Mouse (Mus musculus): Measurements from ENCODE around the gene Baz2b. TPM values are rescaled to one million over a fixed set of nuclear protein-coding genes. Genes with fewer than 3 reads are reported as not detected.
A peak's percentile ranks its signal among the peaks of the same experiment; 100 is the strongest.

Gene Baz2b
- polyA plus RNA-seq, 1 experiment from 2014 or later: 56.7 TPM

DNA sequence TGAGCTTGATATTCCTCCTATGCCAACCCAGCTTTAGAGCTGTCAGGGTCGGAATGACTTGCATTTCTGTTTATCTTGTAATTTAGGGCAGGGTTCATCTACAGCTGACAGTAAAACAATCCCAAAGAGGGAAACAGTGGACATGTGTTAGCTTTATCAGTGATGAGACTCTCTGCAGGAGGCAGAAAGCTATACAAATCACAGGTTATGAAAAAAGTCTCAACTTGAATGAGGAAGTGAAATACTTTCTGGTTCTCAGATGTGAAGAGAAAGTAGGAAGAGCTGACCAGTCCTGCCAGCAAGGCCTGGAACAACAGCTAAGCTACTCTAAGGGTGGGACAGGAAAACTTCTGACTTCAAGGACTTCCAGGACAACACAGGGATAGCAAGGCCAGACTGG is 163.6 kb downstream of the Baz2b start:
- no peaks in the 10 kb centered on the region for H3K36me3 ChIP-seq (ENCODE audit: control insufficient read depth, insufficient read depth, low read length)
- ATAC-seq (ENCODE audit: low read depth): no peak
- H3K4me1 ChIP-seq (replicated peaks; ENCODE audit: control insufficient read depth, insufficient read depth, low read length): peaks cover 3% of the 10 kb centered on the region; the same call in 1 of the 2 replicates
- H3K9me3 ChIP-seq (ENCODE audit: control insufficient read depth, low read length): no peaks in the 10 kb centered on the region
- H3K4me2 ChIP-seq (ENCODE audit: low read depth, low read length): no peak overlapping the region
- no peak overlapping the region for H3K4me3 ChIP-seq (ENCODE audit: low read length)
- H3K9ac ChIP-seq (ENCODE audit: low read length): no peak overlapping the region
- H3K27me3 ChIP-seq (ENCODE audit: control insufficient read depth, insufficient read depth, low read depth, low read length): no peaks in the 10 kb centered on the region
- 0 out of 2 replicates have a peak overlapping the region, but pooled peaks have one; percentile 4 for H3K27ac ChIP-seq (ENCODE audit: low read length)
- 54% methylated on average over 1 of the region's 1 CpGs for WGBS

DNA sequence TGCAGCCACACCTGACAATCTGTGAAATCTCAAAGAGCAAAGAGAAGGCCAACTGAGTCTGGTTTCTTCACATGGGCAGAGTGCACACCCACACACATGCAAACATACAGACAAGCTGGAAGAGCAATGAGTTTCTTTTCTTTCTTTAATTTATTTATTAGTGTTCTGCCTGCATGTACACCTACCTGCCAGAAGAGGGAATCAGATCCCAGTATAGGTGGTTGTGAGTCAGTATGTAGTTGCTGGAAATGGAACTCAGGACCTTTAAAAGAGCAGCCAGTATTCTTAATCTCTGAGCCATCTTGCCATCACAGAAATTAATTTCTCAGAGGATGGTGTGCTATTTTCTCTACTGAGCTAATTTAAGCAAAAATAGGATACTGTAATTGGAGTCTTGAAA is 164.7 kb downstream of the Baz2b start:
- ATAC-seq (ENCODE audit: low read depth): no peak
- Histone ChIP-seq H3K4me2 (ENCODE audit: low read depth, low read length) (no peak overlapping the region), H3K27me3 (ENCODE audit: control insufficient read depth, insufficient read depth, low read depth, low read length) (no peaks in the 10 kb centered on the region), H3K9ac (ENCODE audit: low read length) (no peak overlapping the region), H3K4me1 (replicated peaks; ENCODE audit: control insufficient read depth, insufficient read depth, low read length) (peaks cover 3% of the 10 kb centered on the region; the same call in 1 of the 2 replicates), H3K4me3 (ENCODE audit: low read length) (no peak overlapping the region), H3K36me3 (ENCODE audit: control insufficient read depth, insufficient read depth, low read length) (no peaks in the 10 kb centered on the region), H3K27ac (ENCODE audit: low read length) (no peak overlapping the region), H3K9me3 (ENCODE audit: control insufficient read depth, low read length) (no peaks in the 10 kb centered on the region)

DNA sequence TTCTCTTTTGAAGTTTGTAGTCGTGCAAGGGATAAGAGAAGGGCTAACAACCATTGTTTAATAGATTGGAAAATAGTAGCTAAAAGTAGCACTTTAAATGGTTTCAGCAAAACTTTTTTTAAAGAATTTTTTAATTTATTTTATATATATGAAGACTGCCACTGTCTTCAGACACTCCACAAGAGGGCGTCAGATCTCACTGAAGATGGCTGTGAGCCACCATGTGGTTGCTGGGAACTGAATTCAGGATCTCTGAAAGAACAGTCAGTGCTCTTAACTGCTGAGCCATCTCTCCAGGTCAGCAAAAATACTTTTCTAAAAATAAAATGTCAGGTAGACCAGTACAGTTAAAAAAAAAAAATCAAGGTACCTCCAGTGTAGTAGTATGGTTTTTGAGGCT is 165.1 kb downstream of the Baz2b start:
- Histone ChIP-seq H3K4me1 (replicated peaks; ENCODE audit: control insufficient read depth, insufficient read depth, low read length) (peaks cover 3% of the 10 kb centered on the region; the same call in 1 of the 2 replicates), H3K4me2 (ENCODE audit: low read depth, low read length) (no peak overlapping the region), H3K9me3 (ENCODE audit: control insufficient read depth, low read length) (no peaks in the 10 kb centered on the region), H3K36me3 (ENCODE audit: control insufficient read depth, insufficient read depth, low read length) (no peaks in the 10 kb centered on the region), H3K27me3 (ENCODE audit: control insufficient read depth, insufficient read depth, low read depth, low read length) (no peaks in the 10 kb centered on the region), H3K27ac (ENCODE audit: low read length) (no peak overlapping the region), H3K9ac (ENCODE audit: low read length) (no peak overlapping the region), H3K4me3 (ENCODE audit: low read length) (no peak overlapping the region)
- 65% methylated on average over 2 of the region's 2 CpGs for WGBS
- no peak for ATAC-seq (ENCODE audit: low read depth)

DNA sequence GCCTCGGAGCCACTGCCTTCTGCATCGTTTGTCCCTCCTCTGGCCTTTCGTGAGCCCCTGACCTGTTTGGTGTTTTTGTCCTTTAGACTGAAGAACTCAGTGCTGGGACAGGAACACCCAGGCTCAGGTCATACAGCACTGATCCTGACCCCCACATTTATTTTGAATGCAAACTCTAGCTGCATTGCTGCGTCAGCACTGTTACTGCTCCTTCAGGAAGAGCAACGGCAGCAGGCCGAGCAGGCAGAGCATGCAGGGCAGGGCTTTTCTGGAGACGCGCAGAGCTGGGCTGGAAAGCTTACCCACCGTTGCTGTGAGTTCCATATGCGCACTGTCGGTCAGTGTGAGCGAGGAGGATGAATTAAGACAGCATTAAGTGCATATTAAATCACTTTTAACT is 166.9 kb downstream of the Baz2b start:
- WGBS: 74% methylated on average over 12 of the region's 12 CpGs
- Histone ChIP-seq H3K9me3 (ENCODE audit: control insufficient read depth, low read length) (no peaks in the 10 kb centered on the region), H3K9ac (ENCODE audit: low read length) (no peak overlapping the region), H3K4me3 (ENCODE audit: low read length) (no peak overlapping the region), H3K4me1 (replicated peaks; ENCODE audit: control insufficient read depth, insufficient read depth, low read length) (peaks cover 3% of the 10 kb centered on the region; the same call in 1 of the 2 replicates), H3K27ac (ENCODE audit: low read length) (no peak overlapping the region), H3K36me3 (ENCODE audit: control insufficient read depth, insufficient read depth, low read length) (no peaks in the 10 kb centered on the region), H3K27me3 (ENCODE audit: control insufficient read depth, insufficient read depth, low read depth, low read length) (no peaks in the 10 kb centered on the region), H3K4me2 (ENCODE audit: low read depth, low read length) (no peak overlapping the region)
- ATAC-seq (ENCODE audit: low read depth): no peak

DNA sequence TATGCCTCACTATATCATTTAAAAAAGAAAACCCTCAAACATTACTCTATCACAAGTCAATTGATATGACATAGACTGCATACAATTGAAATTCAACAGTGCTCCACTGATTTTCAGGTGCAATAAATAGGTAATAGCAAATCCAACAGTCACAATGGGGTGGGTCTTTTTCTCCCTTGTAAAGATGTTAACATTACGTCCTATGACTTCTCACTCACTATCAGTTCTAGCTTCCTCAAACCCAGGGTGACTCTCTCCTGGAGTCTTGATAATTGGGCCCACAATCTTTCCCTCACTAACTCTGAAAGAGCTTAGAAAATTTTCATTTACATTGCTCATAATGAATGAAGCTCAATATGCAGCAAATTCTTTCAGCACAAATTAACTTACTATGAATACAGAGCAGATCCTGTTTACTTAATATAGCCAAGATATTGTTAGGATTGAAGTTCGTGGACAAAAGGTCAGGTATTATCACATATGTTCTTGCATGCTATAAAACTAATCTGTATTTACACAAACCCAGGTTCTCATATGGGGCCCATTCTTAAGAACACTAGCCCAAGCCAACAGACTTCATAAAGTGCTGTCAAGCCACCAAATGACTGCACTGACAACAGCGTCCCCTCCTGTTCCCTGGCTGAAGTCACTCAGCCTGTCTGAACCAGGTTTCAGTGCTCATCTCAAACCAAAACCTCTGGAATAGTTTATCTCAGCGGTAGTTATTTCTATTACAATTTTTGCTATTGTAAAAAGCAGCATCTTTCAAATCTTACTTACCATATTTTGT is 168.0 kb downstream of the Baz2b start:
- no peak overlapping the region for H3K4me2 ChIP-seq (ENCODE audit: low read depth, low read length)
- no peak overlapping the region for H3K9ac ChIP-seq (ENCODE audit: low read length)
- H3K27ac ChIP-seq (ENCODE audit: low read length): no peak overlapping the region
- H3K9me3 ChIP-seq (ENCODE audit: control insufficient read depth, low read length): no peaks in the 10 kb centered on the region
- H3K4me1 ChIP-seq (replicated peaks; ENCODE audit: control insufficient read depth, insufficient read depth, low read length): peaks cover 3% of the 10 kb centered on the region; the same call in 1 of the 2 replicates
- ATAC-seq (ENCODE audit: low read depth): no peak
- H3K36me3 ChIP-seq (ENCODE audit: control insufficient read depth, insufficient read depth, low read length): no peaks in the 10 kb centered on the region
- WGBS: 77% methylated on average over 4 of the region's 4 CpGs
- H3K4me3 ChIP-seq (ENCODE audit: low read length): no peak overlapping the region
- no peaks in the 10 kb centered on the region for H3K27me3 ChIP-seq (ENCODE audit: control insufficient read depth, insufficient read depth, low read depth, low read length)

DNA sequence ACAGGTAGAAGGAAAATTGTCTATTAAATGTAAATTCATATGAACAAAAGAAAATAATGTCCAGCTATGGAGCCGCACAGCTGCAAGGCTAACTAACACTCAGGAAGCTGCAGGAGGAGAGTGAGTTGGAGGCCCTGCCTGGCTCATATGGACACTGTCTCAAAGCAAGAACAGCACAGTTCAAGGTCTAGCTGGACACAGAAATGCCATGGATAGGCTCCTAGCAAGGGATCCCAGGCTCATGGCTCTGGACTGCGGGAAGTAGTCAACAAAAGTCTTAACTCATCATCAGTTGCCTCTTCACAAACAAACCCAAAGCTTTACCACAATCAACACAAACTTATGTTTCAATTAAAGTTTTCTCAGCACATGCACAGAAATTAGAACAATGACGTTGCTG is 169.5 kb downstream of the Baz2b start:
- Histone ChIP-seq H3K27ac (ENCODE audit: low read length) (no peak overlapping the region), H3K27me3 (ENCODE audit: control insufficient read depth, insufficient read depth, low read depth, low read length) (no peaks in the 10 kb centered on the region), H3K4me2 (ENCODE audit: low read depth, low read length) (no peak overlapping the region), H3K9me3 (ENCODE audit: control insufficient read depth, low read length) (no peaks in the 10 kb centered on the region), H3K9ac (ENCODE audit: low read length) (no peak overlapping the region), H3K4me1 (replicated peaks; ENCODE audit: control insufficient read depth, insufficient read depth, low read length) (no peaks in the 10 kb centered on the region; the same call in 1 of the 2 replicates), H3K36me3 (ENCODE audit: control insufficient read depth, insufficient read depth, low read length) (no peaks in the 10 kb centered on the region), H3K4me3 (ENCODE audit: low read length) (no peak overlapping the region)
- ATAC-seq (ENCODE audit: low read depth): no peak
- 85% methylated on average over 3 of the region's 3 CpGs for WGBS

DNA sequence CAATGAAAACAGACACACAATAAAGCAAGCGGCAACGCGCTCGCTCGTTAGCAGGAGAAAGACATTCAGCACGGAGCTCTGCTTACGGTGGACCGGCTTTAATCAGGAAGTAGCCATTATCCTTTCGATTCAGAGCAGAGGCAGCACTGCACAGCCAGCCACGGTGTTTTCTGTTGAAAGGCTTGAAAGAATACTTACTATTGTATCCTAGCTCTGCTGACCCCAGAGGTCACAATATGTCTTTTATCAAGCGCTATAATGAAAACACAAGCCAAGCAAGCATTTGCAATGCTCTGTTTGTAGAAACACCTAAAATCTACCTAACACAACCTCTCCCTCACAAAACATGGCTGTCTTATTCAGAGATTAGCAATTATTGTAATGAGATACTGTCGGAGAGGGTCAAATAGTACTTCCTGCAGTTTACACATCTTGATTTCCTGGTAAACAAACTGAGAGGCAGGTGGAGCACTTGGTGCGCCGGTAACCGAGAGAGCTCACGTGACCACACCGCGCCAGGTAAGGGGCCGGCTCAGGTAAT is 172.6 kb downstream of the Baz2b start:
- no peaks in the 10 kb centered on the region for H3K9me3 ChIP-seq (ENCODE audit: control insufficient read depth, low read length)
- H3K9ac ChIP-seq (ENCODE audit: low read length): peak overlapping the region; percentile 53
- no peak; the same call in 1 of the 2 replicates for ATAC-seq (ENCODE audit: low read depth)
- H3K4me1 ChIP-seq (replicated peaks; ENCODE audit: control insufficient read depth, insufficient read depth, low read length): no peaks in the 10 kb centered on the region; the same call in 1 of the 2 replicates
- peak overlapping the region; percentile 7; the same call in 1 of the 2 replicates for H3K27ac ChIP-seq (ENCODE audit: low read length)
- H3K4me2 ChIP-seq (ENCODE audit: low read depth, low read length): peak overlapping the region; percentile 45
- 24% methylated on average over 19 of the region's 19 CpGs for WGBS
- H3K36me3 ChIP-seq (ENCODE audit: control insufficient read depth, insufficient read depth, low read length): no peaks in the 10 kb centered on the region
- H3K4me3 ChIP-seq (ENCODE audit: low read length): peak overlapping the region; percentile 42
- H3K27me3 ChIP-seq (ENCODE audit: control insufficient read depth, insufficient read depth, low read depth, low read length): no peaks in the 10 kb centered on the region

DNA sequence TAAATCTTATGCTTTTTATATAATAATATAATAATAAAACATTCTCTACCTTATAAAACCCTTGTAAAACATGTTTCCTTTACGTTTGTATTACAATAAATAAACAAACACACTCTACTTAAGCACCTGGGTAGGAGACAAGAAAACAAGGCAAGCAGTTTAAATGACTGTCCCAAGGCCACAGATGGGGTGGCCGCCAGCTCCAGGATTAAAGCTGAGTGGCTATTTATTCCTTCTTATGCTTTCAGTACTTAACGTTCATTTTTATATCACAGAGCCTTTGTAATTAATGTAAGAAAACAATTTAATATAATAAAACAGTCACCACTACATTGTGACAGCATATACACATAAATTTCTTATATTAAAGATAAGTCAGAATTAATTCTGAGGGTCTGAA is 173.3 kb downstream of the Baz2b start:
- Histone ChIP-seq H3K4me1 (replicated peaks; ENCODE audit: control insufficient read depth, insufficient read depth, low read length) (no peaks in the 10 kb centered on the region), H3K9me3 (ENCODE audit: control insufficient read depth, low read length) (no peaks in the 10 kb centered on the region), H3K36me3 (ENCODE audit: control insufficient read depth, insufficient read depth, low read length) (no peaks in the 10 kb centered on the region), H3K27ac (ENCODE audit: low read length) (no peak overlapping the region), H3K27me3 (ENCODE audit: control insufficient read depth, insufficient read depth, low read depth, low read length) (no peaks in the 10 kb centered on the region), H3K4me3 (ENCODE audit: low read length) (no peak overlapping the region), H3K9ac (ENCODE audit: low read length) (no peak overlapping the region), H3K4me2 (ENCODE audit: low read depth, low read length) (no peak overlapping the region)
- no peak for ATAC-seq (ENCODE audit: low read depth)
- 66% methylated on average over 3 of the region's 3 CpGs for WGBS

DNA sequence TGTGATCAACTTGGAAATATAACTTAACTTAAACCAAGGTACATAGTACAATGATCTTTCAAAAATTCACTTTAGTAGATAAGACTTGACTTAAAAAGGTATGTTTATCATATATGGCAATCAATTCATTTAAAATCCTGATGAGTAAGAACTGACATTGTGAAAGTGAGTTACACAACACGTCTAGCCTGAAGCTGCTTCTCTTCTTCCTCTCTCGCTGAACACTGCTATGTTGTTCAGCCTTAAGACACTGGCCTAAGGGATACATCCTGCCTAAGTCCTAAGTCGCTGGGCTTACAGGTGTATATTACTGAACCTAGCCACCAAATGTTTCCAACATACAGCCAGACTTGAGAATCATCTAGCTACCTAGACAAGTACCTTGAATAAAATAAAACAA is 178.6 kb downstream of the Baz2b start:
- H3K9me3 ChIP-seq (ENCODE audit: control insufficient read depth, low read length): no peaks in the 10 kb centered on the region
- no peak overlapping the region for H3K4me2 ChIP-seq (ENCODE audit: low read depth, low read length)
- no peaks in the 10 kb centered on the region; the same call in 1 of the 2 replicates for H3K36me3 ChIP-seq (ENCODE audit: control insufficient read depth, insufficient read depth, low read length)
- no peak overlapping the region for H3K4me3 ChIP-seq (ENCODE audit: low read length)
- no peak overlapping the region for H3K9ac ChIP-seq (ENCODE audit: low read length)
- 92% methylated on average over 3 of the region's 3 CpGs for WGBS
- H3K27me3 ChIP-seq (ENCODE audit: control insufficient read depth, insufficient read depth, low read depth, low read length): no peaks in the 10 kb centered on the region
- H3K4me1 ChIP-seq (replicated peaks; ENCODE audit: control insufficient read depth, insufficient read depth, low read length): no peaks in the 10 kb centered on the region
- no peak overlapping the region for H3K27ac ChIP-seq (ENCODE audit: low read length)
- no peak for ATAC-seq (ENCODE audit: low read depth)
